Mouse (Mus musculus) liver, adult 2 months (tissue): Measurements from ENCODE around the gene Arpc4. TPM values are rescaled to one million over a fixed set of nuclear protein-coding genes. Genes with fewer than 3 reads are reported as not detected.

Source experiments
- DNase-seq: peaks from one replicate; pipeline ENCODE4 v3.0.0-alpha.2; 2011; ENCODE audit warnings: low read depth, low spot score; ENCODE audit errors: extremely low read depth
- H3K27ac ChIP-seq: fragments of 200-500 bp; replicated peaks from 2 replicates; pipeline ENCODE4 v1.5.1; 2012; ENCODE audit warnings: low read depth, mild to moderate bottlenecking, control low read depth, inconsistent platforms, low read length; ENCODE audit not compliant: insufficient read depth
- H3K27me3 ChIP-seq: fragments of 200-500 bp; 2 replicates; pipeline ENCODE4 v1.6.1; 2012; ENCODE audit warnings: mild to moderate bottlenecking, moderate library complexity, low read length, inconsistent platforms; ENCODE audit not compliant: control insufficient read depth, insufficient read depth
- H3K36me3 ChIP-seq: fragments of 200-500 bp; 2 replicates; pipeline ENCODE4 v1.6.1; 2012; ENCODE audit warnings: low read length, inconsistent platforms; ENCODE audit not compliant: control insufficient read depth, insufficient read depth
- H3K4me1 ChIP-seq: fragments of 200-500 bp; 2 replicates; pipeline ENCODE4 v1.6.1; 2011; ENCODE audit warnings: low read length; ENCODE audit not compliant: control insufficient read depth, insufficient read depth
- H3K4me3 ChIP-seq: fragments of 200-500 bp; 2 replicates; pipeline ENCODE4 v1.5.1; 2011; ENCODE audit warnings: low read depth, mild to moderate bottlenecking, control low read depth, low read length, moderate library complexity; ENCODE audit not compliant: insufficient read depth
- H3K79me2 ChIP-seq: fragments of 200-500 bp; 2 replicates; pipeline ENCODE4 v1.6.1; 2012; ENCODE audit warnings: inconsistent platforms, mild to moderate bottlenecking, low read length, moderate library complexity; ENCODE audit not compliant: control insufficient read depth, insufficient read depth
- H3K9ac ChIP-seq: fragments of 200-500 bp; 2 replicates; pipeline ENCODE4 v1.6.1; 2012; ENCODE audit warnings: low read depth, mild to moderate bottlenecking, control low read depth, inconsistent platforms, low read length
- CTCF ChIP-seq: fragments of 200-500 bp; IDR thresholded peaks from 2 replicates; pipeline ENCODE4 v1.5.1; 2011; ENCODE audit warnings: low read depth, low read length, control low read depth
- POLR2A ChIP-seq: fragments of 200-500 bp; IDR thresholded peaks from 2 replicates; pipeline ENCODE4 v1.6.1; 2011; ENCODE audit warnings: low read length, control low read depth; ENCODE audit not compliant: insufficient read depth; ENCODE audit errors: extremely low read depth
- WGBS: fragments of 180-500 bp; shearing (Covaris S2); methylation state at CpG from one replicate; pipeline ENCODE4 v1.1.7; 2018; 5-methylcytosine and 5-hydroxymethylcytosine counted together
- polyA plus RNA-seq: library from polyadenylated mRNA; depleted of rRNA; stranded (reverse); fragments of >200 nt; gene quantifications from 2 replicates; pipeline ENCODE4 v1.2.3, GENCODE M21; 2012
- total RNA-seq: library from RNA; depleted of rRNA; stranded (reverse); fragments of >200 nt; gene quantifications from 2 replicates; pipeline ENCODE4 v1.2.3, GENCODE M21; 2014

The Arpc4 gene
- total and polyA plus RNA-seq, 2 experiments = 31.5 to 36.0 TPM

DNA sequence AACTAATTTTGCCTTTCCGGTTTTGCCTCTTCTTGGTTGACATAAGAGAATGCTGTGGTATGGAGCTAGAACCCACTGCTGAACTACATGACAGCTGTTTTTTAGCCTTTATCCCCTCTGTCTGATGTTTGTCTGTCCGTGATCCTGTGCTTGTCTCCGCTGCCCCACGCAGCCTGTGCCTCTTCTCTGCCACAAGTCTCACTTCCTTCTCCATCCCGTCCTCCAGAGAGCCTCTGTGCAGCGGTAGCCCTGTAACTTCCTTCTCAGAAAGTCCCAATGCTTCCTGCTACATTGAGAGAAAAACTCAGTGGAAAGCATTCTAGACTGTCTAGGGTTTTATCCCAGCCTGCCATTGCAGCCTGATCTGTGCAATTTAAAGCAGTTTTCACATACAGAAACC, 1.3 kb downstream of the Arpc4 start:
- H3K27ac ChIP-seq = no peak overlapping the region
- no peak for TF ChIP-seq CTCF
- no peak for TF ChIP-seq POLR2A
- H3K4me1 ChIP-seq = peaks cover 7% of the 10 kb centered on the region
- H3K27me3 ChIP-seq = no peaks in the 10 kb centered on the region
- WGBS = 56% methylated on average over 6 of the region's 6 CpGs
- no peak overlapping the region for H3K9ac ChIP-seq
- peaks cover 20% of the 10 kb centered on the region; the same call in 1 of the 2 replicates for H3K79me2 ChIP-seq
- H3K36me3 ChIP-seq = peaks cover 18% of the 10 kb centered on the region
- DNase-seq = no peak
- H3K4me3 ChIP-seq = peak overlapping the region; percentile 91; the same call in 1 of the 2 replicates

DNA sequence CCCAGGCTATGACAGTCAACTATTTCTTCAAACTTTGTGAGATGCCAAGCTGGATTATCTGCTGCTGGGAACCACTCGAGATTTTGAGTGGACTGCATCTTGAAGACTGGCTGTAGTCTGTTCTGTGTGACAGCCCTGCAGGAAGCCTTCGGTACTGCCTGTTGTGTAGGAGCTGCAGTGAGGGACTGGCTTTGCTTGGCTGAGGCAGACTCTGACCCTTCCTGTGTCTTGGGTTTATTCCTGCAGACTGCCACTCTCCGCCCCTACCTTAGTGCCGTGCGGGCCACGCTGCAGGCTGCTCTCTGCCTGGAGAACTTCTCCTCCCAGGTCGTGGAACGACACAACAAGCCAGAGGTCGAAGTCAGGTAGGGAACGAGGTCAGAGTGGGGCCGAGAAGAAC, 2.6 kb downstream of the Arpc4 start:
- Histone ChIP-seq H3K9ac (no peak overlapping the region), H3K27me3 (no peaks in the 10 kb centered on the region), H3K79me2 (peaks cover 20% of the 10 kb centered on the region; the same call in 1 of the 2 replicates), H3K4me1 (peaks cover 7% of the 10 kb centered on the region), H3K27ac (no peak overlapping the region), H3K4me3 (no peak overlapping the region), H3K36me3 (peaks cover 24% of the 10 kb centered on the region)
- DNase-seq = no peak
- TF ChIP-seq POLR2A = no peak
- no peak for TF ChIP-seq CTCF
- WGBS = 91% methylated on average over 11 of the region's 11 CpGs

DNA sequence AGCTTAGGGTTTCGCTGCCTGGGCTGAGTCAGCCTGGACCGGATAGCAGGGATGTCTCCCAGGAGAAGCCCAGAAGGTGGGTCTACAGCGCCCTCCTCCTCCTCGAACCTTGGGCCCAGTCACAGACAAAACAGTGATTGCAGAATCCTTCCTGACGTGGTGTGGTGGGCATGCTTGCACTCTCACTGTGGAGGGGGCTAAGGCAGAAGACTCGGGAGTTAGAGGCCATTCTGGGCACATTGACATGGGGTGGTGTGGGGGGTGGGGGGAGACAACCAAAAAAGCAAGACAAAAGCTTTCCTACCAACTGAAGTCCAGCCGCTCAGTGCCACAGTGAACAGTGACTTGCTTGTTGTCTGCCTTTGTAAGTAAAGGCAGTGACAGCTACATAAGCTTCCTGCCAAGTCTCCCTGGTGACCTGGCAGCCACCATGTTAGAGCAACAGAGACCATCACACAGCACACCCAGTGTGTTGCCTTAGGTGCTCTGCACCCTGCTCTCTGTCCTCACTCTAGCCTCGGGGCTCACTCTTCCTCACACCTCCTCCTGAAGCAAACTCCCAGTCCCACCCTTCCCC, 6.5 kb downstream of the Arpc4 start:
- no peaks in the 10 kb centered on the region for H3K4me1 ChIP-seq
- no peaks in the 10 kb centered on the region for H3K27me3 ChIP-seq
- H3K4me3 ChIP-seq = no peak overlapping the region
- no peak for TF ChIP-seq CTCF
- TF ChIP-seq POLR2A = no peak
- peaks cover 7% of the 10 kb centered on the region; the same call in 1 of the 2 replicates for H3K79me2 ChIP-seq
- H3K27ac ChIP-seq = no peak overlapping the region
- no peak overlapping the region for H3K9ac ChIP-seq
- peaks cover 42% of the 10 kb centered on the region for H3K36me3 ChIP-seq
- no peak for DNase-seq
- 96% methylated on average over 8 of the region's 8 CpGs for WGBS

DNA sequence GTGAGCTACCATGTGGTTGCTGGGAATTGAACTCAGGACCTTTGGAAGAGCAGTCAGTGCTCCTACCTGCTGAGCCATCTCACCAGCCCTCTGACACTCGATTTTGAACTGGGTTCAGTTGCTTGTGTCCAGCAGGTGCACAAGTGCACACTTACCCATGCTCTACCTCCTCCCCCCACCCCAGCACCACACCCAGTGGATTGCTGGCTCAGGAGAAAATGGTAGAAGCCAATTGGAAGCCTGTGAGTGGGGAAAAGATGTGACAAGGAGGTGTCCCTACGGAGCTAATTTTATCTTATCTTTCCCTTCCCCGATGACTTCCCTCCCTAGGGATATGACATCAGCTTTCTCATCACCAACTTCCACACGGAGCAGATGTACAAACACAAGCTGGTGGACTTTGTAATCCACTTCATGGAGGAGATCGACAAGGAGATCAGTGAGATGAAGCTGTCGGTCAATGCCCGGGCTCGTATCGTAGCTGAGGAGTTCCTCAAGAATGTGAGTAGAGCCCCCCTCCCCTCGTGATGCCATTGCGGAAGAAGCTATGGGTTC, 7.3 kb downstream of the Arpc4 start:
- DNase-seq = no peak
- peaks cover 49% of the 10 kb centered on the region for H3K36me3 ChIP-seq
- H3K4me3 ChIP-seq = no peak overlapping the region
- peaks cover 3% of the 10 kb centered on the region; the same call in 1 of the 2 replicates for H3K4me1 ChIP-seq
- peaks cover 6% of the 10 kb centered on the region; the same call in 1 of the 2 replicates for H3K79me2 ChIP-seq
- H3K27ac ChIP-seq = no peak overlapping the region
- no peak overlapping the region for H3K9ac ChIP-seq
- WGBS = 77% methylated on average over 11 of the region's 11 CpGs
- H3K27me3 ChIP-seq = no peaks in the 10 kb centered on the region
- TF ChIP-seq POLR2A (no peak), CTCF (no peak)

DNA sequence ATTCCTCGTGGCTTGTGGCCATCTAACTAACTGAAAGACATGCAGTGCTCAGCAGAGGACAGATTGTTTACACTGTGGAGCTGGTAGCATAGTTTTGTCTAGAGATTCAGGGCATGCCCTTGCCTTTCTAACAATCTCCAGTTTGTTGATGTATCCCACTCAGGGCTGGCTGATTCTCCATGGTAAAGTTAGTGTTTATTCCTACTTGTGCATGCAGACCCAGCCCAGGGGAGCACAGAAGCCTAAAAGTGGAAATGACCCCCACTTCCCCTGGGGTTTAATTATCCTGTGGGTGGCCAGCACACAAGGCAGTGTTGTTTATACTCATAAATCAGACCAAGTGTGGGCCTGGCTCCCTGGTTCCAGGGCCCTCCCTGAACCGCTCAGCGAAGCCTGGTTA, 8.1 kb downstream of the Arpc4 start:
- Histone ChIP-seq H3K27me3 (no peaks in the 10 kb centered on the region), H3K79me2 (no peaks in the 10 kb centered on the region), H3K4me3 (no peak overlapping the region), H3K27ac (no peak overlapping the region), H3K36me3 (peaks cover 50% of the 10 kb centered on the region), H3K4me1 (peaks cover 10% of the 10 kb centered on the region), H3K9ac (no peak overlapping the region)
- DNase-seq = no peak
- 80% methylated on average over 3 of the region's 3 CpGs for WGBS
- TF ChIP-seq CTCF (no peak), POLR2A (no peak)

DNA sequence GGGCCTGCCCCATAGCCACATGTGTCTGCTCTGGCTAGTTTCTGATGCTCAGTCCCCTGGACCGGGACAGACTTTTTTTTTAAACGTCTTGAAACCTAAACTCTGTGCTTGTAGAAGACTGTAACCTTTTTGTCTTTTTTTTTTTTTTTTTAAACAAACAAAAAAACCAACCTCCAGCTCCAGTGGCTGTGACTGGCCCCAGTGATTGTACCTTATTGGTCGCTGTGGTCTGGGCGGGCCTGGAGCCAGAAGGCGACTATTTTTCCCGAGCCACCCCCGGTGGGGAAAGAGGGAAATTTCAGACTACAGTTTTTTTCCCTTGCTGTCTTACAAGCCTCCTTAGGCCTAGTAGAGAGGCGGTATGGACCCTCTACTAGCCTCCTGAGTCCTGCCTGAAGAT, 11.0 kb downstream of the Arpc4 start, which contains the start of gene Ttll3:
Ttll3 (plus strand) TSS at position 301 of the 400 bp plus-strand sequence.
- Histone ChIP-seq H3K4me3 (no peak within 1 kb of the TSS), H3K27me3 (no peaks in the 10 kb centered on the region), H3K36me3 (peaks cover 34% of the 10 kb centered on the region), H3K4me1 (peaks cover 17% of the 10 kb centered on the region), H3K9ac (no peak within 1 kb of the TSS), H3K27ac (no peak within 1 kb of the TSS), H3K79me2 (no peaks in the 10 kb centered on the region)
- WGBS = 84% methylated on average over 8 of the region's 8 CpGs
- no peak for TF ChIP-seq CTCF
- no peak for TF ChIP-seq POLR2A
- no peak for DNase-seq
